Mouse (Mus musculus) myocyte (in vitro differentiated cells): ENCODE measurements around the gene Ikbke.

Source experiments
- CEBPB ChIP-seq: IDR thresholded peaks from 2 replicates; pipeline ENCODE4 v1.6.1; 2011; ENCODE audit warnings: mild to moderate bottlenecking, moderate library complexity; ENCODE audit not compliant: poor library complexity, insufficient read depth, severe bottlenecking
- MYOD1 ChIP-seq, 3 experiments: IDR thresholded peaks; one replicate each; pipeline ENCODE4 v1.6.1; 2011; ENCODE audit warnings: control low read depth in 2 of 3, low read depth in 2 of 3, mild to moderate bottlenecking in 2 of 3, moderate library complexity in 1 of 3; ENCODE audit not compliant: insufficient read length in 2 of 3, control insufficient read depth in 1 of 3
- MYOG ChIP-seq, 3 experiments: IDR thresholded peaks; one replicate each; pipeline ENCODE4 v1.6.1; 2011; ENCODE audit warnings: control low read depth in 2 of 3, low read depth in 2 of 3, mild to moderate bottlenecking in 2 of 3; ENCODE audit not compliant: insufficient read length in 2 of 3, control insufficient read depth in 1 of 3, insufficient read depth in 1 of 3
- POLR2A ChIP-seq: IDR thresholded peaks from one replicate; pipeline ENCODE4 v1.6.1; 2011; ENCODE audit warnings: low read depth, mild to moderate bottlenecking, control low read depth, moderate library complexity; ENCODE audit not compliant: insufficient read length
- POLR2AphosphoS2 ChIP-seq: IDR thresholded peaks from one replicate; pipeline ENCODE4 v1.6.1; 2011; ENCODE audit warnings: low read depth, control low read depth; ENCODE audit not compliant: insufficient read length
- TCF12 ChIP-seq: IDR thresholded peaks from one replicate; pipeline ENCODE4 v1.6.1; 2011; ENCODE audit warnings: mild to moderate bottlenecking, control low read depth; ENCODE audit not compliant: poor library complexity, insufficient read depth, severe bottlenecking

DNA sequence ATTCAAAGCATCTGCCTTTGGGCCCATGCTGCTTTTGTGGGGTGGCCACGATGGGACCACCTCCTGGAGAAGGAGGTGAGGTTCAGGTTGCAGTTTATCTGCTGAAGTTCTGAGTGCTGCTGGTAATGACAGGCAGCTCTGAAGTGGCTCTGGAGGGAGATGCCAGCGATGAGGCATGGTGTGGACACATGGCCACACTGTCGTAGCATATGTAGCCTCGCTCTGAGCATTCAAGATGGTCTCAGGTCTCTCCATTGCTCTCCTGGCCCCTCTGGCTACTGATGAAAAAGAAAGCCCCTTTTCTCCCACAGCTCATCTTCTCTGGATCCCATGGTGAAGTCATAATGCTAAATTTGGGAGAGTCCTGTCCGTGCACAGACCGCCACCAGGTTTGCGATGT, 17.3 kb upstream of the Ikbke start:
- TF ChIP-seq POLR2A = no peak
- no peak for TF ChIP-seq POLR2AphosphoS2
- TF ChIP-seq MYOG (IDR thresholded peaks at IDR 0.05; ENCODE audit: control insufficient read depth in 1 of 3, insufficient read depth in 1 of 3, insufficient read length in 2 of 3, low read depth in 2 of 3) = no peak
- TF ChIP-seq TCF12 = no peak
- TF ChIP-seq CEBPB = no peak
- TF ChIP-seq MYOD1 (IDR thresholded peaks at IDR 0.05; ENCODE audit: control insufficient read depth in 1 of 3, insufficient read length in 2 of 3, low read depth in 2 of 3) = no peak
